Mouse (Mus musculus) kidney, adult 10 weeks (tissue): Measurements from ENCODE around the gene Sh2d5. TPM values are rescaled to one million over a fixed set of nuclear protein-coding genes. Genes with fewer than 3 reads are reported as not detected.

ENCODE experiments used
- polyA plus RNA-seq: library from polyadenylated mRNA; stranded (reverse); fragments of 350-450 nt; fragmentation: Illumina TruSeq; extraction: RNeasy Lipid Tissue Mini Kit (QIAGEN cat#74804); gene quantifications from one replicate; pipeline ENCODE4 v1.2.3, GENCODE M21; 2014; ENCODE audit warnings: low read depth, low replicate concordance

Sh2d5 gene
- not detected for polyA plus RNA-seq

DNA sequence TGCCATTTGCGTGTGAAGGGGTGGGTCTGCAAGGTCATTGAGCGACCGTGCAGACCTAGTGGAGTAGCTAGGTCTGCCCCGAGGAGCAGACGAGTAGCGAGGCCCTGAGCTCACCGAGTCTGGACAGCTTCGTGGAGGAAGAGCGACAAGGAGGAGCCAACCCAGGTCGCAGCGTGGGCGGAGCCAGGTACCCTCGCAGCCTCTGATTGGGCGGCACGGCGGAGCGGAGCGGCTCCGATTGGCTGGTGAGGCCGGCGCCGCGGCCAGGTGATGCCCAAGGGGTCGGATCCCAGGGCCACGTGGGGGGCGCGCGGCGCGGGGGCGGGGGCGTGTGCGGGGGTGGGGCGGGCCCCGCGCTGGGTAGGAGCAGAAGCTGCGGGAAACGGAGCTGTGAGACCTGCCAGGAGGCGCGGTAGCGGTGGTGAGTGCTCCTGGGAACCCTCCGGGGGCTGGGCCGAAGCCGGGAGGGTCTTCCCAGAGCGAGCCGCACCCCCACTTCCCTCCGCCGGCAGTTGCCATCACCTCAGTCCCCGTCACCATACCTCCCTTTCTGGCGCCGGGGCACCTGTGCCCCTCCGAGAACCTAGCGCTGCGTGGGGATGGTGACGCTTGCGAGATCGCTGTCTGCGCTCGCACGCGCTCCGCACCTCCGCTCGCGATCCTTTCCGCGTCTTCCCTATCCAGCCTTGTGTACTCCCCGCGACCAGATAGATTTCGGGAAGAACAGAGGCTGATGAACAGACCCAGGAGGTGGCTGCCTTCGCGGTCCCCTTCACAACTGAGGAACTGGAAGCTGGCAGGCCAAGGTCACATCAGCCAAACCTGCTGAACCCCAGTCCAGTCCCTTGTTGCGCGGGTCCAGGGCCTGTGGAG, at the start of gene Sh2d5, which contains the start of gene Kif17:
TSS of gene Sh2d5 (plus strand) at position 316 of the 873 bp plus-strand sequence.
TSS of gene Kif17 (plus strand) at position 348 of the 873 bp plus-strand sequence.

DNA sequence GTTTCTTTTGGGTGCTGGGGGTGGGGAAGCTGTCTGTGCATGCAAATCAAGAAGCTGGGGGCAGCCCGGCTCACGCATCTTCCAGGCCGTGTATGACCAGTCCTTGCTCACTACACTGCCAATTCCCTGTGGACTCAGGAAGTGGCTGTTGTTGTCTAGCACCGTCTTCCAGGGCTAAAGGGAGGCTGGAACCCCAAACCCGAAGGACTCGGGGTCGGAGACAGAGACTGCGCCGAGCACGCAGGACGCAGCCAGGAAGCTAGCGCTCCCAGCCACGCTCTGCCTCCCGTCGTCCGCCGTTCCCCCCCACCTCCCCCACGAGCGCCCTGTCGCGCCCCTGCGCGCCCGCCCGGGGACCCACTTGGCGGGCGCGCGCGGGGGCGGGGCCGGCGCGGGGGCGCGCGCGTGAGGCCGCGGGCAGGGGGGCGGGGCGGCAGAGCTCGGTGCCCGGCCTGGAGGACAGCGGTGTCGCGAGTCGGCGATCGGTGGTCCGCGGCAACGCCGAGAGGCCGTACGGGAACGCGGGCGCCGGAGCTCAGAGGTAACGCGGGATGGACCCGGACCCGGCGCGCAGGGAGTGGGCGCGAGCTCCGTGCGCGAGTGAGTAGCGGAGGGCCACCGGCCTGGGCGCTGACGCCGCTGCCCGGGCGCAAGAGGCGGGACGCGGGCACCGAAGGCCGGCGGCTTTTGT, 33.9 kb upstream of the Sh2d5 start, which contains the start of gene Hp1bp3:
TSS of gene Hp1bp3 (plus strand) at position 97 of the 691 bp plus-strand sequence.

DNA sequence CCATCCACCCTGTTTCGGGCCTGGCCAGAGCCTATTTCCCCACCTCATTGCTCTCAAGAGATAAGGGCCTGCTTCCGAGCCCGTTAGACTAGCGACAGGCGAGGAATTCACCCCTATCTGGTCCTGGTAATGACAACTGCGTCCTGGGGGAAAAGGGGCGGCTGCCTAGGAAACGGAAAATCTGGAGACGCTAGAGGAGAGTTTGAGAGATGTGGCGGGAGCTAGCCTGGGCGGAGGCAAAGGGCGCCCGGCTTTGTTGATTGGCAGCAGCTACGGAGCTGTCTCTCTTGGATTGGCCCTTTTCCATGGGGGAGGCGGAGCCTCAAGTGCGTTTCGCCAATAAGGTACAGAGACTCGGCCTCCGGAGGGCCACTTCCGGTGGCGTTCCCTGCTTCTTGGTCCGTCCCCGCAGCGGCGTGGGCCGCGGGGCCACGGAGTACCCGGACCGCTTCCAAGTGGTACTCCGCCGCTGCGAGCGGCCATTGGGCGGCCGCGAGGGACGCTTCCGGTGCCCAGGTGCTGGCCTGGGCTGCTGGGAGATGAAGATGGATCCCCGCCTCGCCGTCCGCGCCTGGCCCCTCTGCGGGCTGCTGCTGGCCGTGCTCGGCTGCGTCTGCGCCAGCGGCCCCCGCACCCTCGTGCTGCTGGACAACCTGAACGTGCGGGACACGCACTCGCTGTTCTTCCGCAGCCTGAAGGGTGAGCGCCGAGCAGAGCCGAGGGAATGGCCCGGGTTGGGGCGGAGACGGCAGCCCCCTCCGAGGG, 54.3 kb downstream of the Sh2d5 start, which contains the start of gene Ddost:
TSS of gene Ddost (plus strand) at position 391 of the 765 bp plus-strand sequence.

Other genes with a start within 250 kb of the Sh2d5 start
- 90.6 TPM for gene Hp1bp3, start 34.1 kb upstream of the Sh2d5 start, polyA plus RNA-seq
- gene Kif17, start within 50 bp of the Sh2d5 start, polyA plus RNA-seq, result not detected
- 12.4 TPM for gene Ddost, start 54.3 kb downstream of the Sh2d5 start, polyA plus RNA-seq
- 115 TPM for gene Pink1, start 75.9 kb downstream of the Sh2d5 start, polyA plus RNA-seq
- gene Cda, start 117.6 kb downstream of the Sh2d5 start, polyA plus RNA-seq, result 5.8 TPM
- not detected for gene Fam43b, start 146.1 kb downstream of the Sh2d5 start, polyA plus RNA-seq
- gene Mul1, start 184.3 kb downstream of the Sh2d5 start, polyA plus RNA-seq, result 4.5 TPM
- gene Camk2n1, start 203.9 kb downstream of the Sh2d5 start, polyA plus RNA-seq, result 80.7 TPM